Mouse (Mus musculus): Measurements from ENCODE around the gene Zfp1. TPM values are rescaled to one million over a fixed set of nuclear protein-coding genes. Genes with fewer than 3 reads are reported as not detected.

Gene Zfp1
- polyA plus RNA-seq, 1 experiment, result 7.5 TPM

- Histone ChIP-seq H3K36me3 (ENCODE audit: control insufficient read depth, insufficient read depth, low read length) (no peaks in the 10 kb centered on the region), H3K27me3 (replicated peaks; ENCODE audit: control insufficient read depth, insufficient read depth, low read length) (no peaks in the 10 kb centered on the region), H3K4me3 (ENCODE audit: insufficient read depth, low read depth, low read length) (no peak overlapping the region), H3K4me1 (ENCODE audit: control insufficient read depth, insufficient read depth, low read length) (no peaks in the 10 kb centered on the region), H3K27ac (ENCODE audit: insufficient read depth, low read depth, low read length) (no peak overlapping the region)
- no peak for TF ChIP-seq CTCF (conservative IDR thresholded peaks at IDR 0.05; ENCODE audit: insufficient read depth, insufficient read length, low read depth, low read length)
- TF ChIP-seq POLR2A (IDR thresholded peaks at IDR 0.05; ENCODE audit: low read depth, low read length), result no peak
- no peak for DNase-seq
- WGBS, result 95% methylated on average over 5 of the region's 5 CpGs
Measured at GRCm38 (mm10) chr8:111700740-111701139, 57.5 kb downstream of the Zfp1 start.

- TF ChIP-seq POLR2A (IDR thresholded peaks at IDR 0.05; ENCODE audit: low read depth, low read length), result no peak
- TF ChIP-seq CTCF (conservative IDR thresholded peaks at IDR 0.05; ENCODE audit: insufficient read depth, insufficient read length, low read depth, low read length), result no peak
- H3K4me3 ChIP-seq (ENCODE audit: insufficient read depth, low read depth, low read length), result no peak overlapping the region
- no peaks in the 10 kb centered on the region for H3K4me1 ChIP-seq (ENCODE audit: control insufficient read depth, insufficient read depth, low read length)
- DNase-seq, result no peak
- WGBS, result 60% methylated on average over 9 of the region's 9 CpGs
- no peak overlapping the region for H3K27ac ChIP-seq (ENCODE audit: insufficient read depth, low read depth, low read length)
- no peaks in the 10 kb centered on the region for H3K27me3 ChIP-seq (replicated peaks; ENCODE audit: control insufficient read depth, insufficient read depth, low read length)
- H3K36me3 ChIP-seq (ENCODE audit: control insufficient read depth, insufficient read depth, low read length), result no peaks in the 10 kb centered on the region
Measured at GRCm38 (mm10) chr8:111701380-111701779, 58.2 kb downstream of the Zfp1 start.

- no peaks in the 10 kb centered on the region for H3K36me3 ChIP-seq (ENCODE audit: control insufficient read depth, insufficient read depth, low read length)
- TF ChIP-seq CTCF (conservative IDR thresholded peaks at IDR 0.05; ENCODE audit: insufficient read depth, insufficient read length, low read depth, low read length), result no peak
- TF ChIP-seq POLR2A (IDR thresholded peaks at IDR 0.05; ENCODE audit: low read depth, low read length), result no peak
- peaks cover 14% of the 10 kb centered on the region for H3K4me1 ChIP-seq (ENCODE audit: control insufficient read depth, insufficient read depth, low read length)
- no peak overlapping the region for H3K4me3 ChIP-seq (ENCODE audit: insufficient read depth, low read depth, low read length)
- H3K27me3 ChIP-seq (replicated peaks; ENCODE audit: control insufficient read depth, insufficient read depth, low read length), result no peaks in the 10 kb centered on the region
- DNase-seq, result no peak
- 91% methylated on average over 12 of the region's 12 CpGs for WGBS
- no peak overlapping the region for H3K27ac ChIP-seq (ENCODE audit: insufficient read depth, low read depth, low read length)
Measured at GRCm38 (mm10) chr8:111704585-111704984, 61.4 kb downstream of the Zfp1 start.

- Histone ChIP-seq H3K27ac (ENCODE audit: insufficient read depth, low read depth, low read length) (no peak overlapping the region), H3K27me3 (replicated peaks; ENCODE audit: control insufficient read depth, insufficient read depth, low read length) (no peaks in the 10 kb centered on the region), H3K4me1 (ENCODE audit: control insufficient read depth, insufficient read depth, low read length) (peaks cover 21% of the 10 kb centered on the region), H3K4me3 (ENCODE audit: insufficient read depth, low read depth, low read length) (no peak overlapping the region), H3K36me3 (ENCODE audit: control insufficient read depth, insufficient read depth, low read length) (no peaks in the 10 kb centered on the region; the same call in 1 of the 2 replicates)
- WGBS, result 70% methylated on average over 3 of the region's 3 CpGs
- no peak for TF ChIP-seq CTCF (conservative IDR thresholded peaks at IDR 0.05; ENCODE audit: insufficient read depth, insufficient read length, low read depth, low read length)
- TF ChIP-seq POLR2A (IDR thresholded peaks at IDR 0.05; ENCODE audit: low read depth, low read length), result no peak
- peak; percentile 7 for DNase-seq
Measured at GRCm38 (mm10) chr8:111705222-111705621, 62.0 kb downstream of the Zfp1 start.

GRCm38 (mm10) chr8:111705699-111706098 is 62.5 kb downstream of the Zfp1 start:
- no peak overlapping the region for H3K4me3 ChIP-seq (ENCODE audit: insufficient read depth, low read depth, low read length)
- no peak for DNase-seq
- H3K27ac ChIP-seq (ENCODE audit: insufficient read depth, low read depth, low read length), result no peak overlapping the region
- peaks cover 21% of the 10 kb centered on the region for H3K4me1 ChIP-seq (ENCODE audit: control insufficient read depth, insufficient read depth, low read length)
- H3K36me3 ChIP-seq (ENCODE audit: control insufficient read depth, insufficient read depth, low read length), result peaks cover 2% of the 10 kb centered on the region; the same call in 1 of the 2 replicates
- no peak for TF ChIP-seq CTCF (conservative IDR thresholded peaks at IDR 0.05; ENCODE audit: insufficient read depth, insufficient read length, low read depth, low read length)
- no peak for TF ChIP-seq POLR2A (IDR thresholded peaks at IDR 0.05; ENCODE audit: low read depth, low read length)
- no peaks in the 10 kb centered on the region for H3K27me3 ChIP-seq (replicated peaks; ENCODE audit: control insufficient read depth, insufficient read depth, low read length)
- 54% methylated on average over 5 of the region's 5 CpGs for WGBS

GRCm38 (mm10) chr8:111708265-111708664 is 65.1 kb downstream of the Zfp1 start:
- TF ChIP-seq CTCF (conservative IDR thresholded peaks at IDR 0.05; ENCODE audit: insufficient read depth, insufficient read length, low read depth, low read length), result no peak
- TF ChIP-seq POLR2A (IDR thresholded peaks at IDR 0.05; ENCODE audit: low read depth, low read length), result no peak
- no peak overlapping the region for H3K4me3 ChIP-seq (ENCODE audit: insufficient read depth, low read depth, low read length)
- peak; percentile 96 for DNase-seq
- H3K4me1 ChIP-seq (ENCODE audit: control insufficient read depth, insufficient read depth, low read length), result peaks cover 21% of the 10 kb centered on the region
- H3K27ac ChIP-seq (ENCODE audit: insufficient read depth, low read depth, low read length), result peak overlapping the region; percentile 92
- no peaks in the 10 kb centered on the region for H3K27me3 ChIP-seq (replicated peaks; ENCODE audit: control insufficient read depth, insufficient read depth, low read length)
- H3K36me3 ChIP-seq (ENCODE audit: control insufficient read depth, insufficient read depth, low read length), result peaks cover 5% of the 10 kb centered on the region; the same call in 1 of the 2 replicates
- WGBS, result 35% methylated on average over 6 of the region's 6 CpGs

- TF ChIP-seq CTCF (conservative IDR thresholded peaks at IDR 0.05; ENCODE audit: insufficient read depth, insufficient read length, low read depth, low read length) (no peak), POLR2A (IDR thresholded peaks at IDR 0.05; ENCODE audit: low read depth, low read length) (peak; percentile 51)
- peaks cover 21% of the 10 kb centered on the region for H3K4me1 ChIP-seq (ENCODE audit: control insufficient read depth, insufficient read depth, low read length)
- H3K4me3 ChIP-seq (ENCODE audit: insufficient read depth, low read depth, low read length), result no peak overlapping the region
- DNase-seq, result peak; percentile 93
- H3K27me3 ChIP-seq (replicated peaks; ENCODE audit: control insufficient read depth, insufficient read depth, low read length), result no peaks in the 10 kb centered on the region
- peak overlapping the region; percentile 92 for H3K27ac ChIP-seq (ENCODE audit: insufficient read depth, low read depth, low read length)
- peaks cover 5% of the 10 kb centered on the region; the same call in 1 of the 2 replicates for H3K36me3 ChIP-seq (ENCODE audit: control insufficient read depth, insufficient read depth, low read length)
- 24% methylated on average over 1 of the region's 1 CpGs for WGBS
Measured at GRCm38 (mm10) chr8:111709223-111709622, 66.0 kb downstream of the Zfp1 start.

All from kidney, adult 2 months (tissue).